Mouse (Mus musculus) small intestine, adult 2 months (tissue): ENCODE measurements around the gene C5ar2. TPM values are rescaled to one million over a fixed set of nuclear protein-coding genes. Genes with fewer than 3 reads are reported as not detected.

Source experiments
- H3K27ac ChIP-seq: fragments of 200-500 bp; 2 replicates; pipeline ENCODE4 v1.5.1; 2012; ENCODE audit warnings: low read depth, low read length, control low read depth, inconsistent platforms; ENCODE audit not compliant: insufficient read depth
- H3K27me3 ChIP-seq: fragments of 200-500 bp; 2 replicates; pipeline ENCODE4 v1.6.1; 2012; ENCODE audit warnings: mild to moderate bottlenecking, moderate library complexity, low read length, inconsistent platforms; ENCODE audit not compliant: control insufficient read depth, insufficient read depth
- H3K36me3 ChIP-seq: fragments of 200-500 bp; 2 replicates; pipeline ENCODE4 v1.6.1; 2012; ENCODE audit warnings: mild to moderate bottlenecking, low read length, control low read depth, inconsistent platforms; ENCODE audit not compliant: control insufficient read depth, insufficient read depth
- H3K4me1 ChIP-seq: fragments of 200-500 bp; 2 replicates; pipeline ENCODE4 v1.6.1; 2012; ENCODE audit warnings: low read length, inconsistent platforms, mixed read lengths; ENCODE audit not compliant: control insufficient read depth, insufficient read depth, insufficient read length
- H3K4me3 ChIP-seq: fragments of 200-500 bp; 2 replicates; pipeline ENCODE4 v1.5.1; 2012; ENCODE audit warnings: low read depth, mild to moderate bottlenecking, control low read depth, inconsistent platforms, low read length, moderate library complexity
- CTCF ChIP-seq: fragments of 200-500 bp; IDR thresholded peaks from 2 replicates; pipeline ENCODE4 v1.5.1; 2012; ENCODE audit warnings: low read depth, mild to moderate bottlenecking, control low read depth, inconsistent platforms, low read length, moderate library complexity, mixed read lengths; ENCODE audit not compliant: insufficient replicate concordance, insufficient read length; ENCODE audit errors: extremely low read depth
- POLR2A ChIP-seq: fragments of 200-500 bp; IDR thresholded peaks from 2 replicates; pipeline ENCODE4 v1.6.1; 2012; ENCODE audit warnings: low read depth, mild to moderate bottlenecking, control low read depth, inconsistent platforms, low read length, moderate library complexity
- WGBS: fragments of 180-500 bp; shearing (Covaris S2); methylation state at CpG from one replicate; pipeline ENCODE4 v1.1.7; 2018; 5-methylcytosine and 5-hydroxymethylcytosine counted together
- polyA plus RNA-seq: library from polyadenylated mRNA; depleted of rRNA; stranded (reverse); fragments of >200 nt; gene quantifications from 2 replicates; pipeline ENCODE4 v1.2.3, GENCODE M21; 2012

C5ar2 gene
- polyA plus RNA-seq, 1 experiment, result 0.32 TPM

DNA sequence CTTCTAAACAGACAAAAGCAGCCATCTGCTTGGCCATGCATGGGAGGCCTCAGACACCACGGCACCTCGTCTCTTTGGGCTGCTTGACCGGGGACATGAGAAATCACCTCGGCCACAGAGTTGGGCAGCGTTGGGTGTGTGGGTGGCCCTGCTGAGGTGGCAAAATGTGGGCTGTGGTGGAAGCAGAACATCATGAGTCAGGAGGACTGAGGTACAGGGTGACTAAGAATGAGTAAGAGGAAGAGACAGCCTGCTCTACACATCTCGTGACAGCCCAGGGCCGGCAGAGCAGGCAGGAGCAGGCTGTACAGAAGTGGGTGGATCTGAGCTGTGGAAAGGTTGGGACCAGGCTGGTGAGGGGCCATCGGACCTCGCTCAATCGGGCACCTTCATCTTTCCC is 36.5 kb downstream of the C5ar2 start:
- Histone ChIP-seq H3K27ac (peak overlapping the region; percentile 66), H3K27me3 (no peaks in the 10 kb centered on the region), H3K4me1 (peaks cover 7% of the 10 kb centered on the region), H3K4me3 (no peak overlapping the region), H3K36me3 (peaks cover 26% of the 10 kb centered on the region)
- WGBS, result 79% methylated on average over 10 of the region's 10 CpGs
- TF ChIP-seq CTCF, result no peak
- TF ChIP-seq POLR2A, result no peak

DNA sequence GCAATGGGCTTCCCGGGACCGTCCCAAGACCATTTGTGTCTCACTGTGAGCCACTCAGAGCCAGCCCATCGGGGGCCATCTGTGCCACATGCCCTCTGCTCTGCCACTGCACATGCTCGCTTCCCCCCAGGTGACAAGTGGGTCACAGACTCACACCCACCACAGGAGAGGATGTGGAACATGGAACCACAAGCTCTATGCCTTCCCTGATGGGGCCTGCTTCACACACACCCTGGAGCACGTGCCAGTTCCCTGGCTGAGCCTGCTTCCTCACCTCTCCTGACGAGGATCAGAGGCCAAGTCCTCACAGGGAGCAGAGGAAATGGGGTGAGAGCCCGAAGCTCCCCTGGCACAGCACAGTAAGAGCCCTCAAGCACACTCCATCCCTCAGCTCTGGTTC is 36.9 kb downstream of the C5ar2 start:
- peaks cover 27% of the 10 kb centered on the region for H3K36me3 ChIP-seq
- peak overlapping the region; percentile 29 for H3K27ac ChIP-seq

DNA sequence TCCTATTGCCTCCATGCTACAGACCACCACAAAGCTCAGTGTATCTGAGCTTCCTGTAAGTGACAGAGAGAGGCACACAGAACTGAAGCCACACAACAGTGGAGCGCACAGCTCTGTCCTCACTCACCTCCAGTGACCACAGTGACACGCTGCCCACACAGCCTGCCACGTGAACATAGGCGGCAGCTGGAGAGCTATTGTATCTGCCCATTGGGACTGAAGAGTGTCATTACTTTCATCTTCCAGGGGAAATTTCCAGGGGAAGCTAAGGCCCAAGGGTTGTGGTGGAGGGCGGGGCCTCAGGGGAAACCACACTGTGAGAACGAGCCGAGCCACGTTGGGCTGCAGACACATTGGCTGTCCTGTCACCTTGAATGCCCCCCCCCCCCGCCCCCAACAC is 39.2 kb downstream of the C5ar2 start:
- Histone ChIP-seq H3K4me1 (peaks cover 7% of the 10 kb centered on the region), H3K27ac (no peak overlapping the region), H3K36me3 (peaks cover 33% of the 10 kb centered on the region), H3K27me3 (no peaks in the 10 kb centered on the region), H3K4me3 (no peak overlapping the region)
- TF ChIP-seq POLR2A (no peak), CTCF (no peak)
- 73% methylated on average over 9 of the region's 9 CpGs for WGBS

More for the DNA sequence above, 36.9 kb downstream of the C5ar2 start:
- no peak overlapping the region for H3K4me3 ChIP-seq
- 77% methylated on average over 7 of the region's 7 CpGs for WGBS
- no peaks in the 10 kb centered on the region for H3K27me3 ChIP-seq
- H3K4me1 ChIP-seq, result peaks cover 7% of the 10 kb centered on the region
- TF ChIP-seq CTCF, result no peak
- TF ChIP-seq POLR2A, result no peak

DNA sequence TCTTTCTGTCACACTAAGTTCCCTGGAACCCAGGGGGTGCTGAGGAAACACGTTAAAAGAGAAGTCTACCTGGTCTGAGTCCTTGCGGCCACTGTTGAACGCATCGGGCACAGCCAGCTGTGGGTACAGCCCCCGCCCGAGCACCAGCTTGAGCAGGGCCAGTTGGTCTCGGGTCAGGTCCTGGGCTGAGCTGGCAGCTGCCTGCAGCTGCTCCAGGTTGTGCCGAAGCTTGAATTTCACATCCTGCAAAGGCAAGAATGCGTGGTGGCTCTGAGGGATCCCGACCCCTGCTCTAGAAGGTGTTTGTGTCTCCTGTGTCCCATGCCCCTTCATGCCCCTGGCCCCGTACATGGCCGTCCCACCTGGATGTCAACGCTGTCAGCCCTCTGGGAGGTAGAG is 40.5 kb downstream of the C5ar2 start:
- no peak overlapping the region for H3K4me3 ChIP-seq
- H3K27me3 ChIP-seq, result no peaks in the 10 kb centered on the region
- peaks cover 37% of the 10 kb centered on the region for H3K36me3 ChIP-seq
- no peak for TF ChIP-seq POLR2A
- TF ChIP-seq CTCF, result no peak
- peaks cover 7% of the 10 kb centered on the region; the same call in 1 of the 2 replicates for H3K4me1 ChIP-seq
- H3K27ac ChIP-seq, result no peak overlapping the region
- 87% methylated on average over 13 of the region's 13 CpGs for WGBS

DNA sequence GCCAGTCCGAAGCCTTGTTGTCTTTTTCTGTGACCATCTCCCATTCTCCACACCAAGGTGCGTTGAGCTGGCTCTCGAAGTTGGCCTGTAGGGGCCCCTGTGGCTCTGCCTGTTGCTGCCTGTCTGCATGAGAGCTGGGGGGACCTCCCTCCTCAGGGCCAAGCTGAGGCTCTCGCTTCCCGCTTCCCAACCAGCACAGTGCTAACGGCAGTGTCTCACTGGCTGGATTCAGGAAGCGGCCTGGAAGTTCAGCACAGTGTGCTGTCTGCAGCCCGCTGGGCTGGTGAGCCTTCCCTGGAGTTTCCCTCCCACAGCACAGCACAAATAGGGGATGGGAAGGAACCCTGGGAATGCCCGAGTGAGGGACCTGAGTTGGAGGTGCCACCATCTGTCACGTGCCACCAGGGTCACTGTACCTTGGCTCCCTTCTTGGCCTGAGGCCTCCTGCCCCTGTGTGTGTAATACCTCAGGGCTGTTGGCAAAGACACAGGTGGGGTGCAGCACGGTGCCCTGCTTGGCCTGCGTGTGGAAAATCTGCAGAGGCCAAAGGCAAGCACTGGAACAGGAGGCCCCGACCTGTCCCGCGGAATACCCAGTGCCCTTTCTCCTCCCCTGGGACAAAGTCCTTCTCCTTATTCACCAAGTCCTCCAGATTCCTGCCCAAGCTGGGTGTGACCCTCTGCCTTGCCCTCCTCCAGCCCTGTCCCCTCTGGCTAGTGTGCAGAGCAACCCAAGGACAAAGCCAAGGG is 41.0 kb downstream of the C5ar2 start:
- Histone ChIP-seq H3K36me3 (peaks cover 41% of the 10 kb centered on the region), H3K4me3 (no peak overlapping the region), H3K27ac (no peak overlapping the region), H3K27me3 (no peaks in the 10 kb centered on the region), H3K4me1 (peaks cover 4% of the 10 kb centered on the region; the same call in 1 of the 2 replicates)
- TF ChIP-seq CTCF (no peak), POLR2A (no peak)
- WGBS, result 67% methylated on average over 15 of the region's 15 CpGs

DNA sequence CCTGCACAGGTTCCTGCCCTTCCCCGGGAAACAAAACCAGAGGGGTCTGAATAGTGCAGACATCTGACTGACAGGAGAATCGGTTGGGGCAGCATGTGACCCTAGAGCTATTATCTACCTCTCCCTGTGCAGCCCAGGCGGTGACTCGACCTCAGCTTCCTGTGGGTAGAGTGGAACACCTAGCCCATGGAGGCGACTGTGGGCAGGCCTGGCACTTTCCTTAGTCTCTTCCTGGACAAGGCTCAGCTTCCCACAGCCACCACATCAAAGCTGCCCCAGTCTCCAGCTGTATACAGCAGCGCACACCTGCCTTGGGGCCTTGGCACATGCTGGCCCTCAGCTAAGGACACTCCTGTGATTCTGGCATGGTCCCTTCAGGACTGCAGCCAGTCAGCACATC is 42.8 kb downstream of the C5ar2 start:
- no peaks in the 10 kb centered on the region for H3K27me3 ChIP-seq
- TF ChIP-seq POLR2A, result no peak
- no peak for TF ChIP-seq CTCF
- H3K36me3 ChIP-seq, result peaks cover 41% of the 10 kb centered on the region
- H3K4me1 ChIP-seq, result no peaks in the 10 kb centered on the region; the same call in 1 of the 2 replicates
- WGBS, result 76% methylated on average over 6 of the region's 6 CpGs
- H3K27ac ChIP-seq, result no peak overlapping the region
- no peak overlapping the region for H3K4me3 ChIP-seq

DNA sequence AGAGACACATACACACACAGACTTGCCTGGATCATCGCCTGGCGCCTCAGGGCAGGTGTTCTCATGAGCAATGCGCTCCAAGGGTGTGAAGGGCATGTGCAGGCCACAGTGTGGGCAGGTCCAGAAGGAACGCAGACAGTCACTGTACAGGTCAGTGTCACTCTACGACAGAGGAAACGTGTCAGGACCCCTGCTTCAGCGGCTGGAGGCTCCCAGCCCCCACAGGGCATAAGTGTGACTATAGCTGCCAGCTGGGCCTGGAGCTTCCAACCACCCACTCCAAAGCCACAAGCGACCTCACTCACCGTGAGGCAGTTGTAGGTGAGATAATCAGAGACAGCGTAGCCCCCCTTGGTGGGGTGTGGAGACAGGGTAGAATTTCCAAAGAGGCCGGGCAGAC is 45.4 kb downstream of the C5ar2 start:
- TF ChIP-seq CTCF, result no peak
- TF ChIP-seq POLR2A, result no peak
- Histone ChIP-seq H3K27ac (no peak overlapping the region), H3K4me3 (no peak overlapping the region), H3K36me3 (peaks cover 27% of the 10 kb centered on the region; the same call in 1 of the 2 replicates), H3K4me1 (no peaks in the 10 kb centered on the region; the same call in 1 of the 2 replicates), H3K27me3 (no peaks in the 10 kb centered on the region)
- 86% methylated on average over 11 of the region's 11 CpGs for WGBS
